Mouse (Mus musculus) intestine, embryonic 16.5 days (tissue): ENCODE data around the gene Ttll1. TPM values are rescaled to one million over a fixed set of nuclear protein-coding genes. Genes with fewer than 3 reads are reported as not detected.

Experiments used
- ATAC-seq: fragments of 200-750 bp; cut with Nextera tagmentation; 2 replicates; pipeline ENCODE4 v1.8.0; 2017; ENCODE audit warnings: moderate TSS enrichment, moderate library complexity
- H3K27ac ChIP-seq: fragments of 300-500 bp; sonication (generic); 2 replicates; pipeline ENCODE4 v1.5.1; 2014; ENCODE audit warnings: mild to moderate bottlenecking, low read length
- H3K27me3 ChIP-seq: fragments of 300-500 bp; sonication (generic); replicated peaks from 2 replicates; pipeline ENCODE4 v1.6.1; 2014; ENCODE audit warnings: low read length, control low read depth, mixed read lengths; ENCODE audit not compliant: control insufficient read depth, insufficient read depth
- H3K36me3 ChIP-seq: fragments of 300-500 bp; sonication (generic); 2 replicates; pipeline ENCODE4 v1.6.1; 2014; ENCODE audit warnings: low read length, control low read depth; ENCODE audit not compliant: control insufficient read depth, insufficient read depth
- H3K4me1 ChIP-seq: fragments of 300-500 bp; sonication (generic); 2 replicates; pipeline ENCODE4 v1.6.1; 2014; ENCODE audit warnings: low read length, control low read depth, mixed read lengths; ENCODE audit not compliant: control insufficient read depth, insufficient read depth
- H3K4me2 ChIP-seq: fragments of 300-500 bp; sonication (generic); 2 replicates; pipeline ENCODE4 v1.6.1; 2014; ENCODE audit warnings: low read depth, low read length, control low read depth
- H3K4me3 ChIP-seq: fragments of 300-500 bp; sonication (generic); 2 replicates; pipeline ENCODE4 v1.5.1; 2014; ENCODE audit warnings: mild to moderate bottlenecking, low read length
- H3K9ac ChIP-seq: fragments of 300-500 bp; sonication (generic); 2 replicates; pipeline ENCODE4 v1.6.1; 2014; ENCODE audit warnings: low read depth, low read length
- H3K9me3 ChIP-seq: fragments of 300-500 bp; sonication (generic); 2 replicates; pipeline ENCODE4 v1.6.1; 2016; ENCODE audit warnings: low read length, control low read depth; ENCODE audit not compliant: control insufficient read depth
- WGBS: fragments of 180-500 bp; shearing (Covaris S2); extraction: QIAGEN DNeasy Blood & Tissue Kit; methylation state at CpG from one replicate; pipeline ENCODE4 v1.1.7; 2014; 5-methylcytosine and 5-hydroxymethylcytosine counted together
- polyA plus RNA-seq: library from polyadenylated mRNA; unstranded; fragments of >200 nt; fragmentation: Nextera tagmentation; extraction: Ambion mirVana; gene quantifications from 2 replicates; pipeline ENCODE4 v1.2.1, GENCODE M21; 2015

The Ttll1 gene
- polyA plus RNA-seq: 14.1 and 17.1 TPM in 2 replicates

DNA sequence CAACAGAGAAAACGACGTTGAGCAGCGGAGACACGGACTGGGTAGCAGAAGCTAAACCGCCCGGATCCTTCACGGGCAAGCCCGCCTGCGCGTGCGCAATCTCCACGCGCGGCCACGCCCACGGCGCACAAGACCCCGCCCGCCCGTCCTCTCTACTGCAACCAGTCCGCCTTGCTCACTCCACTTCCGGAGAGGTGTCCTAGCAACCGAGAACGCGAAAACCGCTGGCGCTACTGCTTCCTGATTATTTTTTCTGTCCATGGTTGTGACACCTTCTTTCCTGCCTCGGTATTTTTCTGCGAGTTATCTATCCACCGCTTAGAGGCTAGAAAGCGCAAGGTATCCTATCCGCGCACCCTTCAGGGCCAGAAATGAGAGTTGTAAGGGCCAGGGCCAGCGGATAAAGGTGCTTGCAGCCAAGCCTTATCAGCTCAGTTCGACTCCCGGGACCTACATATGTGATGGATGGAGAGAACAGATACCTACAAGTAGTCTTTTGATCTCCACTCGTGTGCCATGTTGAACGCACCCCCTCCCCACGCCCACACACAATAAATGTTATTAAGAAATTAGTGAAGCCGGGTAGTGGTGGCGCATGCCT, at the start of gene Ttll1:
TSS of gene Ttll1 (minus strand) at position 89 of the 601 bp plus-strand sequence.
- Histone ChIP-seq H3K27ac (peak within 1 kb of the TSS; percentile 48), H3K27me3 (no peaks in the 10 kb centered on the region), H3K9me3 (no peaks in the 10 kb centered on the region), H3K4me3 (peak within 1 kb of the TSS; percentile 69), H3K9ac (peak within 1 kb of the TSS; percentile 68), H3K4me1 (peaks cover 5% of the 10 kb centered on the region), H3K36me3 (no peaks in the 10 kb centered on the region), H3K4me2 (peak within 1 kb of the TSS; percentile 97)
- WGBS: 11% methylated on average over 41 of the region's 41 CpGs
- peak; percentile 98 for ATAC-seq

DNA sequence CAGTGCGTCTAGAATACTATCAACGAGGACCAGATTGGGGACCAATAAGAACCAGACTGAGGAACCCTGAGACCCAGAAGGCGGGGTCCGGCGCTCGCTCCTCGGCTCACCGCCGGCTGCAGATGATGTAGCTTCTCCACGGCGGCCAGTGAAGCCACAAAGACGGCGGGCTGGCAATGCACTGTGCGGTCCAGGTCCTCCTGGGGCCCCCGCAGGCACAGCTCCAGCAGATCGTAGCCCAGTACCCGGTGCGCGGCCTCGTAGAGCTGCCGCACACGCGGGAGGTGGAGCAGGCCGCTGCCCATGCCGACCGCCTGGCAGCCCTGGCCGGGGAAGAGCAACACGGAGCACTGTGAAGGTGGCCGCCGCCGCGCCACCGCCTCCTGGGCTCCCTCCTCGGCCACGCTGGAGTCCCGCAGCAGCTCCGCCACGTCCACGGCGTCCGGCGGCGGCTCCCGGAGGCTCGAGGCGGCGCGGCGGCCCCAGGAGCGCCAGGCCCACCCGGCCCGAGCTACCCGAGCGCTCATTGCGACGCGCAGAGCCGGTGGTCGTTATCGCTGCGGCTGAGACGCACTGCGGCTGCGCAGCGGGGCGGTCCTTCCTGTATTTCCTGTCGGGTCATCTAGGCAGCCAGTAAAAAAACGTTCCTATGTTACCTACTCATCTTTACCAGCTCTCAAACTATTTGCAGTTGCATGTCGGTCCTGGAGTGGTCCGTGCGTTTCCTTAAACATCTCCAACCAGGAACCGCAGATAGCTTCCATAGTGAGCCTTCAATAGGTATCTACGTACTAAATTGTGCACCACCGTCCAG, 44.7 kb upstream of the Ttll1 start:
- ATAC-seq: peak; percentile 92
- peak overlapping the region; percentile 90 for H3K27ac ChIP-seq
- peak overlapping the region; percentile 92 for H3K4me3 ChIP-seq
- H3K36me3 ChIP-seq: no peaks in the 10 kb centered on the region
- peaks cover 10% of the 10 kb centered on the region for H3K4me1 ChIP-seq
- WGBS: under 1% methylated on average over 67 of the region's 74 CpGs
- no peaks in the 10 kb centered on the region for H3K27me3 ChIP-seq
- no peaks in the 10 kb centered on the region for H3K9me3 ChIP-seq
- H3K4me2 ChIP-seq: peak overlapping the region; percentile 86
- peak overlapping the region; percentile 97 for H3K9ac ChIP-seq

DNA sequence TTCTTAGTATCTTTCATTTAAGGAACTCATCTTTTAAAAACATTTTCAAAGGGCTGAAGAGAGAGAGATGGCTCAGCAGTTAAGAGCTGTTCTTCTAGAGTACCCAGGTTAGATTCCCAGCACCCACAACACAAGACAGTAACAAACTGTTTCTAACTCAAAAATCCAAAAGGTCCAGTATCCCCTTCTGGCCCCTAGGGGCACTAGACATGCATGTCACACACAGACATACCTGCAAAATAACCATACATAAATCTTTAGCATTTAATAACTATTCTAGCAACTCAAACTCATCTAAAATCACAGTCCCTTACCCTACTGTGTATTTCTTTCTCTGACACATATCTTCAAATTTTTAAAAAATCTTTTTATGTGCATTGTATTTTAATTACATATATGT, 43.1 kb upstream of the Ttll1 start:
- Histone ChIP-seq H3K9me3 (no peaks in the 10 kb centered on the region), H3K4me2 (no peak overlapping the region), H3K27ac (no peak overlapping the region), H3K27me3 (no peaks in the 10 kb centered on the region), H3K36me3 (peaks cover 6% of the 10 kb centered on the region; the same call in 1 of the 2 replicates), H3K9ac (no peak overlapping the region), H3K4me3 (no peak overlapping the region), H3K4me1 (peaks cover 10% of the 10 kb centered on the region)
- ATAC-seq: no peak

- Histone ChIP-seq H3K9me3 (no peaks in the 10 kb centered on the region), H3K4me1 (peaks cover 5% of the 10 kb centered on the region), H3K27ac (no peak overlapping the region), H3K9ac (no peak overlapping the region), H3K27me3 (no peaks in the 10 kb centered on the region), H3K4me2 (no peak overlapping the region), H3K36me3 (peaks cover 22% of the 10 kb centered on the region), H3K4me3 (no peak overlapping the region)
- ATAC-seq: no peak
- WGBS: 81% methylated on average over 2 of the region's 2 CpGs
These were observed 39.4 kb upstream of the Ttll1 start for GRCm38 (mm10) chr15:83550137-83550536.

DNA sequence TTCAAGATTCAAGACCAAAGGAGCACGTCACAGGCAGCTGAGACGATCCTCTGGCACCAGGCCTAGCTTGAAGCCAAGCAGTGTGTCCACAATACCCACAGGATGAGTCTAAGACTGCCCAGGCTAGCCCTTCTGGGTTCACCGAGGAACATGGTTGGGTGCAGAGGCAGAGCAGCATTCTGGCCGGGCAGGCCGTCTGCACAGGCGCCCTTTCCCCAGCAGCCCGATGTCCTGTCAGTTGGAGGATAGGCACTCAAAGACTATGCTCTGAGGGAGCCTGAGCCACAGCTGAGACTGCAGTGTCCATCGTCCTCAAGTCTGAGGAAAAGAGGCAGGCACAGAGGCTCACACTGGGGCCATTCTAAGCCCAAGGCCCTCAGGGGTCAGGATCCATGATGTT, 36.5 kb upstream of the Ttll1 start:
- no peak overlapping the region for H3K9ac ChIP-seq
- H3K4me2 ChIP-seq: no peak overlapping the region
- no peak overlapping the region for H3K27ac ChIP-seq
- ATAC-seq: no peak
- no peak overlapping the region for H3K4me3 ChIP-seq
- H3K9me3 ChIP-seq: no peaks in the 10 kb centered on the region
- peaks cover 22% of the 10 kb centered on the region for H3K36me3 ChIP-seq
- H3K27me3 ChIP-seq: no peaks in the 10 kb centered on the region
- H3K4me1 ChIP-seq: no peaks in the 10 kb centered on the region
- 91% methylated on average over 8 of the region's 8 CpGs for WGBS

GRCm38 (mm10) chr15:83546029-83546428, 35.3 kb upstream of the Ttll1 start:
- Histone ChIP-seq H3K4me2 (no peak overlapping the region), H3K27me3 (no peaks in the 10 kb centered on the region), H3K36me3 (peaks cover 22% of the 10 kb centered on the region), H3K4me1 (no peaks in the 10 kb centered on the region), H3K9me3 (no peaks in the 10 kb centered on the region), H3K9ac (no peak overlapping the region), H3K27ac (no peak overlapping the region), H3K4me3 (no peak overlapping the region)
- 91% methylated on average over 7 of the region's 7 CpGs for WGBS
- peak; percentile 41; the same call in 1 of the 2 replicates for ATAC-seq

GRCm38 (mm10) chr15:83541647-83542287, 31.1 kb upstream of the Ttll1 start:
- no peak overlapping the region for H3K4me3 ChIP-seq
- no peaks in the 10 kb centered on the region for H3K27me3 ChIP-seq
- peaks cover 2% of the 10 kb centered on the region; the same call in 1 of the 2 replicates for H3K4me1 ChIP-seq
- ATAC-seq: no peak
- 0 out of 2 replicates have a peak, but pooled peaks cover 4% of the 10 kb centered on the region for H3K36me3 ChIP-seq
- 77% methylated on average over 9 of the region's 9 CpGs for WGBS
- H3K4me2 ChIP-seq: no peak overlapping the region
- no peak overlapping the region for H3K27ac ChIP-seq
- no peaks in the 10 kb centered on the region for H3K9me3 ChIP-seq
- H3K9ac ChIP-seq: 0 out of 2 replicates have a peak overlapping the region, but pooled peaks have one; percentile 3

DNA sequence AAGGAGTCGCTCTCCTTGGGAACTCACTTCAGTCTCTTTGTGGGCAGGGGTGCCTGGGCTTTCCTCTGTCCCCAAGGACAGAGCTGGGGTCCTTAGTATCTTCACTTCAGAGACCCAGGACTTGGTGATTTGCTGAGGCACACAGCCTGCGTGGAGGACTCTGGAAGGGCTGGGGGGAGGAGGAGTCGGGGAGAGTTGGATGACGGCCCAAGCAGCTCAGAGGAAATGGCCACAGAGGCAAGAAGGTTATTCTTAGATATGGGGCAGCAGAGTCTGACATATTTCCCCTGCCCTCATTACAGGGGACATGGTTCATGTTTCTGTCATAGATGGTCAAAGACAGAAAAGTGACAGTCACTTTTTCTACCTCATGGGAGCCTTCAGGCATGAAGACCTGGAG, 29.2 kb upstream of the Ttll1 start:
- H3K4me1 ChIP-seq: peaks cover 2% of the 10 kb centered on the region; the same call in 1 of the 2 replicates
- no peak overlapping the region for H3K27ac ChIP-seq
- WGBS: 60% methylated on average over 4 of the region's 4 CpGs
- H3K4me2 ChIP-seq: no peak overlapping the region
- no peak overlapping the region for H3K4me3 ChIP-seq
- 0 out of 2 replicates have a peak overlapping the region, but pooled peaks have one; percentile 22 for H3K9ac ChIP-seq
- no peaks in the 10 kb centered on the region for H3K36me3 ChIP-seq
- H3K27me3 ChIP-seq: no peaks in the 10 kb centered on the region
- H3K9me3 ChIP-seq: no peaks in the 10 kb centered on the region
- ATAC-seq: no peak

- H3K4me3 ChIP-seq: no peak overlapping the region
- H3K36me3 ChIP-seq: no peaks in the 10 kb centered on the region
- H3K4me1 ChIP-seq: peaks cover 2% of the 10 kb centered on the region; the same call in 1 of the 2 replicates
- no peak overlapping the region for H3K27ac ChIP-seq
- 93% methylated on average over 2 of the region's 2 CpGs for WGBS
- no peak overlapping the region for H3K4me2 ChIP-seq
- H3K9me3 ChIP-seq: no peaks in the 10 kb centered on the region
- no peak for ATAC-seq
- no peak overlapping the region for H3K9ac ChIP-seq
- H3K27me3 ChIP-seq: no peaks in the 10 kb centered on the region
These were observed 28.2 kb upstream of the Ttll1 start for GRCm38 (mm10) chr15:83538855-83539254.
